Mouse (Mus musculus) layer of hippocampus, adult 9-10 months (tissue): ENCODE results near the gene Atf7.

ENCODE experiments used
- DNase-seq: peaks from one replicate; pipeline ENCODE4 v3.0.0; 2022; ENCODE audit warnings: low spot score

The Atf7 gene

DNA sequence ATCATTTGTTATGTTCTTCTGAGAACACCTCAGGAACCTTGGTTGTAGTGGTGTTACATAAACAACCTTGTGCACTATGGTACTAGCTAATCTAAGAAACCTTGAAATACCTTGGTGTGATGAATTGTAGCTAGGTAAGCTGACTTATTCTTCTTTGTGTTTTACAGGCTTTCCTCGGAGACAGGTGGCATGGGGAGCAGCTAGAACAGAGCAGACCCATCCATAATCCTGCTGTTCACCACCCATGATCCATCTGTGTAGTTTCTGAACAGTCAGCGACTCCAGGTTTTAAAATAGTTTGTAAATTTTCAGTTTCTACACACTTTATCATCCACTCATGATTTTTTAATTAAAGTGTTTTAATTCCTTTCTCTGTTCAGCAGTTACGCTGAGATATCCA lies 126.9 kb downstream of the Atf7 start:
- DNase-seq: no peak

GRCm38 (mm10) chr15:102487664-102488063 lies 137.6 kb downstream of the Atf7 start:
- DNase-seq: no peak

DNA sequence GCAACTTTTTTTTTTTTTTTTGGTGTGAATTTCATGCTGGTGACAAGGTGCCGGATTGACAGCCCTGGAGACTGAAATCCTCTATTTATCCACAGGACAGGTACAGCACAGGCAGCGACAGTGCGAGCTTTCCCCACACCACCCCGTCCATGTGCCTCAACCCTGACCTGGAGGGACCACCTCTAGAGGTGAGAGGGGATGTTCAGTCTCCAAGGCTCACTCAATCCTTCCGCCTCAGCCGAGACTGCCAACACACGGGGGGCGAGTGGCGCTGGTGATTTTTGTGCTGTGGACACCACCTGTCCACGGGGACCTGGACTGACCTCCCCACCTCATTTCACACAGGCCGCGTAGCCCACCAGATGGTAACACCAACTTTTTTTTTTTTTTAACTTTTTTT lies 139.4 kb downstream of the Atf7 start:
- no peak for DNase-seq

GRCm38 (mm10) chr15:102483136-102483535 lies 142.1 kb downstream of the Atf7 start:
- no peak for DNase-seq
